Mouse (Mus musculus) CD4-positive naive resting alpha-beta T cell, adult 57 days (primary cell): Measurements from ENCODE around the gene Gp9. TPM values are rescaled to one million over a fixed set of nuclear protein-coding genes. Genes with fewer than 3 reads are reported as not detected.

Experiments
- total RNA-seq: library from RNA; stranded (reverse); gene quantifications from one replicate; pipeline ENCODE4 v1.2.4, GENCODE M21; 2023

Gp9 gene
- total RNA-seq, result not detected

DNA sequence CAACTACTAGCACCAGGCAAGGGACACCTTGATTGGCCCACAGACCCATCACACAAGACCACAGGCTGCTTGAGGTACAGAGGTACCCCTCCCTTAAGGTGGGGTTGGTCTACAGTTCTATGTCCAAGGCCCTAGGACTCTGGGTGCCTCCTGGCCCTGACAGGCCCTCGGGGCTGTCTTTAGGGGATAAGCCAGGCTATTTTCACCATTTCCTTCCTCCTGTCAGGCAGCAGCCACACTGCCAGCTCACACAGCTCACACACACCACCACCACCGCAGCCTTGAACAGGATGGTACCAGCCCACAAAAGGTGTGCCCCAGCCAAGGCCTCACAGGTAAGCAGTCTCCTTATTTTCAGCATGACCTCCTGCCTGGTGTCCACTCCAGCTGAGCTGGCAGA is at the start of gene Gp9:
TSS of gene Gp9 (plus strand) at position 231 of the 400 bp plus-strand sequence.

DNA sequence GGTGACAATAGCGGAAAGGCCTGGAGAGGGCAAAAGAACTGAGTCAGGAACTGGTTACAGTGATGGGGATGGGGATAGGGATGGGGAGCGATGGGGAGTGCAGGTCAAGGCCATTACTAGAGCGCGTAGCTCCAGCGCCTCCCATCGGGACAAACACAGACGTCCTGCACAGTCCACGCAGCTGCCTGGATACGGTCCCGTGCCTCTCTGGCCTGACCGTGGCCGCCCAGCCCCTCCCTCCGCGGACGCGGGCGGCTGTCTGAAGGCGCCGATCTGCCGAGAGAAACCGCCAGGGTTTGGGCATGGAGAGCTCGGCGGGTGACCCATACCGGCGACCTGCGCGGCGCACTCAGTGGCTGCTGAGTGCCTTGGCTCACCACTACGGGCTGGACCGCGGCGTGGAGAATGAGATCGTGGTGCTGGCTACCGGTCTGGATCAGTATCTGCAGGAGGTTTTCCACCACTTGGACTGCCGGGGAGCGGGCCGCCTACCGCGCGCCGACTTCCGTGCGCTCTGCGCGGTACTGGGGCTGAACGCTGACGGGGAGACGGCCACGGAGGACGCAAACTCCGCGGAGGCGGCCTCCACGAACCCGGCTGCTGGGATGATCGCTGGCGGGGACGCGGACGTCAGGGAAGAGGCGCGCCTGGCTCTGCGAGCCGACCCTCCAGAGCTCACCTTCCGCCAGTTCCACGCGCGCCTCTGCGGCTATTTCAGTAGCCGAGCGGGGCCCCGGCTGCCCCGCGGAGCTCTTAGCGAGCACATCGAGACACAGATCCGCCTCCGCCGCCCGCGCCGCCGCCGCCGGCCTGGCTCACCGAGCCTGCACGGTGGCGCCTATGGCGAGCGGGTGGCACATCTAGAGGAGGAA is 47.0 kb upstream of the Gp9 start, which contains the start of gene Efcc1:
TSS of gene Efcc1 (plus strand) at position 279 of the 872 bp plus-strand sequence.

DNA sequence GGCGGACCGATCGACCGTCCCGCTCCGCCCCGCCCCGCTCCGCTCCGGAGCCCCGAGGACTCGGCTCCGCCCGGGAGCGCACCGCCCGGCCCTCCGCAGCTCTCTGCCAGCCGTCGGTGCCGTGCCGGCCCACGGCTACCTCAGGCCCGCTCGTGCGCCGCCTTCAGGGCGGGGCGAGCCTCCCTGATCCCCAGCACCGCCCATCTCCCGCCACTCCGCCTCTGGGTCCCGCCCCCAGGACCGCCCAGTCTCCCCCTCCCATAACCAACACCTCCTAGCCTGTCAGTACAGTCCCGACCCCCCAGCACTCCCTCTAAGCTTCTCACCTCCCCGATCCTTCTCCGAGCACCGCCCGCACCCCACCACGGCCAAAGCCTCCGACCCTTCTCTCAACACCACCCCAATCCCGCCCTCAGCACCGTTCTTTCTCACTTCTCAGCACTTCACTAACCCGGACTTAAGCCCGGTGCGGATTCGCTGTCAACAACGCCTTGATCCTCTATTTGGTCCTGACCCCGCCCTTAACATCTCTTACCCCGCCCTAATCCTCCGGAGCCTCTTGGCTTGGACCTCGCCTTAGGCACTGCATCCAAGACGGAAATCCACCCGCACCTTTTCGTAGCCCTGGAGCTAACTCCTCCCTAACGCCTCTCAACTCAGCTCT is 33.9 kb downstream of the Gp9 start, which contains the start of gene Rab43:
TSS of gene Rab43 (minus strand) at position 490 of the 664 bp plus-strand sequence.

Other genes starting within 250 kb of the Gp9 start
- 87.8 TPM for gene Arhgap25, start 244.8 kb upstream of the Gp9 start, total RNA-seq
- gene Prokr1, start 187.3 kb upstream of the Gp9 start, total RNA-seq, result not detected
- gene Aplf, start 105.9 kb upstream of the Gp9 start, total RNA-seq, result 4.2 TPM
- not detected for gene Efcc1, start 47.2 kb upstream of the Gp9 start, total RNA-seq
- gene Rab43, start 34.1 kb downstream of the Gp9 start, total RNA-seq, result 29.6 TPM
- 5.3 TPM for gene Gm45140, start 57.7 kb downstream of the Gp9 start, total RNA-seq
- 107 TPM for gene Isy1, start 60.7 kb downstream of the Gp9 start, total RNA-seq
- gene Cnbp, start 73.0 kb downstream of the Gp9 start, total RNA-seq, result 547 TPM
- gene Copg1, start 109.7 kb downstream of the Gp9 start, total RNA-seq, result 166 TPM
- gene Hmces, start 135.9 kb downstream of the Gp9 start, total RNA-seq, result 34.9 TPM
- not detected for gene H1fx, start 203.6 kb downstream of the Gp9 start, total RNA-seq